Mouse (Mus musculus): ENCODE measurements at regions not wholly inside any gene's neighbourhood (a gene's known extent, or its start where the extent isn't known, plus 50 kb on each side); places are given as distances from the start of the nearest gene placed in this dataset.

- no peak overlapping the region for H3K27ac ChIP-seq
- no peaks in the 10 kb centered on the region for H3K27me3 ChIP-seq
- H3K4me2 ChIP-seq = no peak overlapping the region
- H3K4me3 ChIP-seq = no peak overlapping the region
- ATAC-seq (ENCODE audit: low FRiP score) = no peak
- WGBS = 82% methylated on average over 3 of the region's 3 CpGs
- H3K4me1 ChIP-seq (replicated peaks) = no peaks in the 10 kb centered on the region
- H3K9me3 ChIP-seq = no peaks in the 10 kb centered on the region
- no peak overlapping the region for H3K9ac ChIP-seq
- no peaks in the 10 kb centered on the region for H3K36me3 ChIP-seq
Measured at GRCm38 (mm10) chr10:56799745-56800144, 422.6 kb downstream of the Gja1 start.

DNA sequence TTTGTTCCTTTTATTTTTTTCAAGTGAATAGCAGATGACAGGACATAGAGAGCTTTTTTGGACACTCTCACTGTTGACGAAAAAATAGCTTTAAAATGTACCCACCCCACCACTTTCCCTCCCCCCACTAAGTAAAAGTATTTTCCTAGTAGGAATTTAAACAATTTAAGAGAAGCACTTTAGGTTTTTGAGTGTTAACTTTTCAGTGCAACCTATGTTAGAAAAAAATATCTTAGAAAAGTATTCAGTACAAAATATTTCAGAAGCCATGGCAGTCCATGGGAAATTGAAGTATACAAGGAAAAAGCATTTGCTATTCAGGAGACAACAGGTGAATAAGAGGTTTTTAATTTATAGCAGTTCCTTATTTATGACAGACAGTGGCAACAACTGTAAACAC lies 431.9 kb downstream of the Gja1 start:
- no peak overlapping the region for H3K27ac ChIP-seq
- no peaks in the 10 kb centered on the region for H3K4me1 ChIP-seq (replicated peaks)
- no peaks in the 10 kb centered on the region for H3K27me3 ChIP-seq
- H3K9me3 ChIP-seq = no peaks in the 10 kb centered on the region
- ATAC-seq (ENCODE audit: low FRiP score) = no peak
- no peak overlapping the region for H3K9ac ChIP-seq
- WGBS = 62% methylated on average over 1 of the region's 1 CpGs
- H3K4me3 ChIP-seq = no peak overlapping the region
- no peak overlapping the region for H3K4me2 ChIP-seq
- H3K36me3 ChIP-seq = no peaks in the 10 kb centered on the region

DNA sequence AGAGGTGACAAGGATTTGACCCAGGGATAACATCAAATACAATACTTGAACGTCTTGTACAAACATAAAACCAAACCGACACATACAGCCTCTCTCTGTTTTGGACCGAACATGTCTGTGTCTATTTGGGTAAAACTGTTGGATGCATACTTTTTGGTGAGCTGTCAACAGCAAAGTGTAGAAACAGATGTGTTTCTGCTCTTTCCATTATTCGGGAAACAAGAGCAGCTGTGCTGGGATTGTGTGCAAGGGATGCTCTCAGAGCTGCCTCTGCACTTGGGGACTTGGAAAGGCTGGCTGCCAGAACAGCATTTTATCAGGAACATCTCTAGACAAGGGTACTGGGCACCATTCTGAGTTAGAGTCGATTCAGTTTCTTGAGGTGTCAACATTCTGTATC lies 445.0 kb downstream of the Gja1 start:
- no peaks in the 10 kb centered on the region for H3K4me1 ChIP-seq (replicated peaks)
- no peaks in the 10 kb centered on the region for H3K9me3 ChIP-seq
- no peak overlapping the region for H3K4me3 ChIP-seq
- H3K27ac ChIP-seq = no peak overlapping the region
- 62% methylated on average over 5 of the region's 5 CpGs for WGBS
- H3K4me2 ChIP-seq = no peak overlapping the region
- H3K9ac ChIP-seq = no peak overlapping the region
- no peak for ATAC-seq (ENCODE audit: low FRiP score)
- no peaks in the 10 kb centered on the region for H3K27me3 ChIP-seq
- H3K36me3 ChIP-seq = no peaks in the 10 kb centered on the region

DNA sequence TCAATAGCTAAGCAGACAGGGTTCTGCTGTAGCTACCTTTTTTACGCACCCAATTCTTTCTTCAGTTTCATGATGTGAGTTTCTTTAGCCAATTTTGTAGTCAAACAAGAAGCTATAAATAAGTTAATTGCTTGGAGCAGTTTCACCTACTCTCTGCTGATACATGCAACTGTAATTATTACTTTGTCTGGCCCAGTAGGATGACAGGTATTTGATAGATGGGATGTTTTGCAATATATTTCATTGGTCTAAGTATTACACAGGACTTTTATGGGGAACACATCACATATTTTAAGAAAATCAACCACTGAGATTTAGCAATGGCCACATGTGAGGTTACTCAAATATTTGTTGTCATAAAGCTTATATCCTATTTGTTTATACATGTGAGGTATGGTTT lies 454.2 kb downstream of the Gja1 start:
- H3K4me1 ChIP-seq (replicated peaks) = no peaks in the 10 kb centered on the region
- H3K36me3 ChIP-seq = no peaks in the 10 kb centered on the region
- H3K9me3 ChIP-seq = no peaks in the 10 kb centered on the region
- H3K27ac ChIP-seq = no peak overlapping the region
- H3K27me3 ChIP-seq = no peaks in the 10 kb centered on the region
- H3K9ac ChIP-seq = no peak overlapping the region
- WGBS = 95% methylated on average over 1 of the region's 1 CpGs
- ATAC-seq (ENCODE audit: low FRiP score) = no peak
- H3K4me2 ChIP-seq = no peak overlapping the region
- H3K4me3 ChIP-seq = no peak overlapping the region

DNA sequence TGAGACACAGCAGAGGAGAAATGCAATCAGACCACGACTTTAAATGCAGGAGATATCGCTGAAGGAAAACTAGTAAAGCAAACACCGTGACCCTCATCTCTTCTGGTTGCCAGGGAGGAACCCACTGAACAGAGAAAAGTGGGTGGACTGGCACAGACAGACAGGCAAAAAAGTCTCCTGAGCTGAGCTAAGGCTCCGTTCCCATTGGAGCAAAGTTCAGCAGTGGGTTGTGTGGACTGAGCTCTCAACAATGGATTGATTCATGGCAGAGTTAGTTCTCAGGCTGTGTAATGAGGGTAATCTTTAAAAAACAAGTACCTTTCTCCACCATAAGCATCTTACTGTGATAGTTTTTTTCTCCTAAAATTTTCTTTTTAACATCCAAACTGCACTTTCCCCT lies 454.8 kb downstream of the Gja1 start:
- Histone ChIP-seq H3K27ac (no peak overlapping the region), H3K4me2 (no peak overlapping the region), H3K4me1 (replicated peaks) (no peaks in the 10 kb centered on the region), H3K9ac (no peak overlapping the region), H3K9me3 (no peaks in the 10 kb centered on the region), H3K4me3 (no peak overlapping the region), H3K27me3 (no peaks in the 10 kb centered on the region), H3K36me3 (no peaks in the 10 kb centered on the region)
- 87% methylated on average over 4 of the region's 4 CpGs for WGBS
- ATAC-seq (ENCODE audit: low FRiP score) = no peak

DNA sequence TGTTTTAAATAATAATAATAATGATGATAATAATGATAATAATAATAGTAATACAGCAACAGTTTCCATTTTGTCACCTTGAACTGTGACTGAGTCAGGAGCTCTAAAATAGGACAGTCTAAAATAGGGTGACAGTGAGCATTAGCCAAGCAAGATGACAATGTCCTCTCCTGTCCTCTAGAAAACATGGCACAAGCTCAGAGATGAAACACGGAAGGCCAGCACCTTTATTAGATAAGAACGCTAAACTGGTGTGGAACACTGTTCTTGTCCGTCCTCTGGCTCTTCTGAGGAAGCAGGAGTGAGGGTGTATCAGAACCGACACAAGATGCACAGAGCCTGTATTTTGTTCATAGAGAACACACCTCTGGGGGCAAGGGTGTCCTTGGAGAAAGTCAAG lies 459.0 kb downstream of the Gja1 start:
- Histone ChIP-seq H3K9me3 (no peaks in the 10 kb centered on the region), H3K36me3 (no peaks in the 10 kb centered on the region), H3K9ac (no peak overlapping the region), H3K27me3 (no peaks in the 10 kb centered on the region), H3K4me1 (replicated peaks) (0 out of 2 replicates have a peak, but pooled peaks cover 5% of the 10 kb centered on the region), H3K4me3 (no peak overlapping the region), H3K27ac (no peak overlapping the region), H3K4me2 (no peak overlapping the region)
- 96% methylated on average over 4 of the region's 4 CpGs for WGBS
- ATAC-seq (ENCODE audit: low FRiP score) = no peak

- no peak overlapping the region for H3K4me2 ChIP-seq
- H3K36me3 ChIP-seq = no peaks in the 10 kb centered on the region
- H3K27ac ChIP-seq = no peak overlapping the region
- peak; percentile 46; the same call in 1 of the 2 replicates for ATAC-seq (ENCODE audit: low FRiP score)
- no peak overlapping the region for H3K4me3 ChIP-seq
- H3K9me3 ChIP-seq = no peaks in the 10 kb centered on the region
- WGBS = 66% methylated on average over 9 of the region's 9 CpGs
- 0 out of 2 replicates have a peak, but pooled peaks cover 5% of the 10 kb centered on the region for H3K4me1 ChIP-seq (replicated peaks)
- H3K27me3 ChIP-seq = no peaks in the 10 kb centered on the region
- no peak overlapping the region for H3K9ac ChIP-seq
Measured at GRCm38 (mm10) chr10:56839006-56839495, 461.9 kb downstream of the Gja1 start.

GRCm38 (mm10) chr10:56839545-56839944 lies 462.4 kb downstream of the Gja1 start:
- no peaks in the 10 kb centered on the region for H3K36me3 ChIP-seq
- H3K27ac ChIP-seq = no peak overlapping the region
- no peak overlapping the region for H3K4me2 ChIP-seq
- WGBS = 39% methylated on average over 2 of the region's 2 CpGs
- H3K27me3 ChIP-seq = no peaks in the 10 kb centered on the region
- ATAC-seq (ENCODE audit: low FRiP score) = peak; percentile 36; the same call in 1 of the 2 replicates
- H3K9me3 ChIP-seq = no peaks in the 10 kb centered on the region
- H3K4me3 ChIP-seq = no peak overlapping the region
- 0 out of 2 replicates have a peak, but pooled peaks cover 5% of the 10 kb centered on the region for H3K4me1 ChIP-seq (replicated peaks)
- H3K9ac ChIP-seq = no peak overlapping the region

GRCm38 (mm10) chr10:56840732-56841131 lies 463.6 kb downstream of the Gja1 start:
- 78% methylated on average over 5 of the region's 5 CpGs for WGBS
- no peaks in the 10 kb centered on the region for H3K36me3 ChIP-seq
- H3K4me1 ChIP-seq (replicated peaks) = 0 out of 2 replicates have a peak, but pooled peaks cover 5% of the 10 kb centered on the region
- H3K9me3 ChIP-seq = no peaks in the 10 kb centered on the region
- no peak overlapping the region for H3K4me2 ChIP-seq
- no peak overlapping the region for H3K9ac ChIP-seq
- no peak overlapping the region for H3K27ac ChIP-seq
- H3K4me3 ChIP-seq = no peak overlapping the region
- ATAC-seq (ENCODE audit: low FRiP score) = no peak
- H3K27me3 ChIP-seq = no peaks in the 10 kb centered on the region

DNA sequence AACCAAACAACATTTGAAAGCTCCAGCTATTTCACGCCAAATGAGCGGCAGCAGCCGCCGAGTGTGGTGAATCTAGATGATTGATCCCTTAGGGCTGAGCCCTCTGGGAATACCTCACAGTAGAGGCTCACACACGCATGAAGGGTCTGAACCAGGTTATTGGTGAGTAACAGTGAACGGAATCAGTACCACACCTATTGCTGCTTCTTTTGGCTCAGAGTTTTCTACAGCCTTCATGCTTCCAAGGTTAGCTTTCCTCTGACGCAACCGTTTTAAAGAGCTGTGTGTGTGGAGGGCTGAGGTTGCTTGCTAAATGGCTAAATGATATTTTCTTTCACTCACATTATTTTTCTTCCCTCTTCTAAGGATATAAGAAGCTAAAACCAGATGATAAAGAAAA lies 464.4 kb downstream of the Gja1 start:
- Histone ChIP-seq H3K4me3 (no peak overlapping the region), H3K27me3 (no peaks in the 10 kb centered on the region), H3K36me3 (no peaks in the 10 kb centered on the region), H3K4me2 (no peak overlapping the region), H3K4me1 (replicated peaks) (0 out of 2 replicates have a peak, but pooled peaks cover 5% of the 10 kb centered on the region), H3K27ac (no peak overlapping the region), H3K9ac (no peak overlapping the region; the same call in 1 of the 2 replicates), H3K9me3 (no peaks in the 10 kb centered on the region)
- WGBS = 46% methylated on average over 8 of the region's 8 CpGs
- no peak for ATAC-seq (ENCODE audit: low FRiP score)

- H3K27me3 ChIP-seq = no peaks in the 10 kb centered on the region
- no peak overlapping the region for H3K9ac ChIP-seq
- no peaks in the 10 kb centered on the region for H3K36me3 ChIP-seq
- H3K27ac ChIP-seq = no peak overlapping the region
- WGBS = 43% methylated on average over 1 of the region's 1 CpGs
- H3K9me3 ChIP-seq = no peaks in the 10 kb centered on the region
- no peak for ATAC-seq (ENCODE audit: low FRiP score)
- no peak overlapping the region for H3K4me3 ChIP-seq
- H3K4me1 ChIP-seq (replicated peaks) = 0 out of 2 replicates have a peak, but pooled peaks cover 5% of the 10 kb centered on the region
- no peak overlapping the region for H3K4me2 ChIP-seq
Measured at GRCm38 (mm10) chr10:56841973-56842372, 464.8 kb downstream of the Gja1 start.

DNA sequence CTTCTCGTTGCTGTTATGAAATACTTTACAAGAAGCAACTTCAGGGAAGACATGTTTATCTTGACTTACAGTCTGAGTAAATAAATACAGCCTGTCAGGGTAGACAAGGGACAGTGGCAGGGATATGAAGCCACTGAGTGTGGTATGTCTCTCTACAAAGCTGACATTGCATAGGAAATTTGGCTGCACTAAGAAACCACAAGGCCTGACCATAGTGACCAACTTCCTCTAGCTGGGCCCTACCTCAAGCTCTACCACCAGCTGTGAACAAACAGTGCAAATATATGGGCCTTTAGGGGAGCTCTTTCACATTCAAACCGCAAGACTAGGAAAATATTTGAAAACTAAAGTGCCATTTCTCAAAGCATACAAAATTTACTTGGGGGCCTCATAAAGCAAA lies 475.4 kb downstream of the Gja1 start:
- H3K4me1 ChIP-seq (replicated peaks) = no peaks in the 10 kb centered on the region
- H3K4me3 ChIP-seq = no peak overlapping the region
- 86% methylated on average over 2 of the region's 2 CpGs for WGBS
- no peaks in the 10 kb centered on the region for H3K36me3 ChIP-seq
- H3K9ac ChIP-seq = no peak overlapping the region
- no peaks in the 10 kb centered on the region for H3K9me3 ChIP-seq
- no peak overlapping the region for H3K4me2 ChIP-seq
- ATAC-seq (ENCODE audit: low FRiP score) = no peak
- no peak overlapping the region for H3K27ac ChIP-seq
- H3K27me3 ChIP-seq = no peaks in the 10 kb centered on the region

- H3K9ac ChIP-seq = no peak overlapping the region
- ATAC-seq (ENCODE audit: low FRiP score) = no peak
- H3K27ac ChIP-seq = no peak overlapping the region
- no peaks in the 10 kb centered on the region for H3K27me3 ChIP-seq
- H3K4me1 ChIP-seq (replicated peaks) = no peaks in the 10 kb centered on the region
- H3K4me2 ChIP-seq = no peak overlapping the region
- H3K4me3 ChIP-seq = no peak overlapping the region
- 94% methylated on average over 6 of the region's 6 CpGs for WGBS
- H3K9me3 ChIP-seq = no peaks in the 10 kb centered on the region
- no peaks in the 10 kb centered on the region for H3K36me3 ChIP-seq
Measured at GRCm38 (mm10) chr10:56856186-56856585, 479.1 kb downstream of the Gja1 start.

Data from hindbrain, embryonic 13.5 days (tissue).